Mouse (Mus musculus) hindbrain, postnatal 0 days (tissue): ENCODE results near the gene Capza2. TPM values are rescaled to one million over a fixed set of nuclear protein-coding genes. Genes with fewer than 3 reads are reported as not detected.

Source experiments
- ATAC-seq: fragments of 200-750 bp; cut with Nextera tagmentation; 2 replicates; pipeline ENCODE4 v1.8.0; 2017; ENCODE audit warnings: mild to moderate bottlenecking, moderate TSS enrichment, moderate library complexity
- DNase-seq: peaks from one replicate; pipeline ENCODE4 v3.0.0-alpha.2; 2015; ENCODE audit warnings: low spot score
- H3K27ac ChIP-seq: fragments of 300-500 bp; sonication (generic); 2 replicates; pipeline ENCODE4 v1.5.1; 2014; ENCODE audit warnings: mild to moderate bottlenecking
- H3K27me3 ChIP-seq: fragments of 300-500 bp; sonication (generic); 2 replicates; pipeline ENCODE4 v1.6.1; 2014; ENCODE audit warnings: low read length, mixed read lengths; ENCODE audit not compliant: insufficient read depth
- H3K36me3 ChIP-seq: fragments of 300-500 bp; sonication (generic); 2 replicates; pipeline ENCODE4 v1.6.1; 2014; ENCODE audit warnings: low read length, mixed read lengths; ENCODE audit not compliant: insufficient read depth
- H3K4me1 ChIP-seq: fragments of 300-500 bp; sonication (generic); 2 replicates; pipeline ENCODE4 v1.6.1; 2014; ENCODE audit warnings: antibody characterized with exemption, low read length, mixed read lengths; ENCODE audit not compliant: insufficient read depth
- H3K4me2 ChIP-seq: fragments of 300-500 bp; sonication (generic); 2 replicates; pipeline ENCODE4 v1.6.1; 2014; ENCODE audit warnings: low read depth, mild to moderate bottlenecking, low read length, moderate library complexity, mixed read lengths
- H3K4me3 ChIP-seq: fragments of 300-500 bp; sonication (generic); 2 replicates; pipeline ENCODE4 v1.5.1; 2014; ENCODE audit warnings: low read length
- H3K9ac ChIP-seq: fragments of 300-500 bp; sonication (generic); replicated peaks from 2 replicates; pipeline ENCODE4 v1.6.1; 2014; ENCODE audit warnings: mild to moderate bottlenecking, low read length, moderate library complexity, mixed read lengths
- H3K9me3 ChIP-seq: fragments of 300-500 bp; sonication (generic); 2 replicates; pipeline ENCODE4 v1.6.1; 2016; ENCODE audit warnings: low read length, mixed read lengths
- CTCF ChIP-seq: IDR thresholded peaks from 2 replicates; pipeline ENCODE4 v1.5.1; 2016; ENCODE audit warnings: antibody characterized with exemption, control low read depth, low read depth
- whole genome bisulfite sequencing: fragments of 180-500 bp; shearing (Covaris S2); extraction: QIAGEN DNeasy Blood & Tissue Kit; methylation state at CpG from one replicate; pipeline ENCODE4 v1.1.7; 2014; 5-methylcytosine and 5-hydroxymethylcytosine counted together
- polyA plus RNA-seq: library from polyadenylated mRNA; unstranded; fragments of >200 nt; fragmentation: Nextera tagmentation; extraction: Ambion mirVana; gene quantifications from 2 replicates; pipeline ENCODE4 v1.2.1, GENCODE M21; 2015
- total RNA-seq: library from RNA; depleted of rRNA; stranded (reverse); fragments of >200 nt; gene quantifications from 2 replicates; pipeline ENCODE4 v1.2.3, GENCODE M21; 2014; rRNA removed

The Capza2 gene
- 102 and 115 TPM in 2 replicates for total RNA-seq
- 241 and 256 TPM in 2 replicates for polyA plus RNA-seq

GRCm38 (mm10) chr6:17635615-17636284, at the start of gene Capza2:
Capza2 (plus strand) TSS chr6:17636234.
- no peaks in the 10 kb centered on the region for H3K27me3 ChIP-seq
- H3K9me3 ChIP-seq: no peaks in the 10 kb centered on the region
- ATAC-seq (no peak), DNase-seq (no peak)
- no peak for TF ChIP-seq CTCF
- peak within 1 kb of the TSS; percentile 90 for H3K4me3 ChIP-seq
- no peaks in the 10 kb centered on the region for H3K4me1 ChIP-seq
- peak within 1 kb of the TSS; percentile 46 for H3K4me2 ChIP-seq
- peak within 1 kb of the TSS; percentile 92 for H3K9ac ChIP-seq
- no peaks in the 10 kb centered on the region for H3K36me3 ChIP-seq
- 81% methylated on average over 7 of the region's 7 CpGs for WGBS
- peak within 1 kb of the TSS; percentile 97 for H3K27ac ChIP-seq

GRCm38 (mm10) chr6:17589049-17589952, 46.7 kb upstream of the Capza2 start:
- Histone ChIP-seq H3K27ac (no peak overlapping the region), H3K4me1 (no peaks in the 10 kb centered on the region), H3K36me3 (no peaks in the 10 kb centered on the region), H3K9me3 (peaks cover 7% of the 10 kb centered on the region; the same call in 1 of the 2 replicates), H3K4me2 (peak overlapping the region; percentile 14), H3K4me3 (no peak overlapping the region), H3K9ac (no peak overlapping the region), H3K27me3 (no peaks in the 10 kb centered on the region)
- WGBS: 33% methylated on average over 16 of the region's 16 CpGs
- TF ChIP-seq CTCF: peak; percentile 93
- DNase-seq (peak; percentile 86), ATAC-seq (peak; percentile 89)

- no peak overlapping the region for H3K4me2 ChIP-seq
- no peaks in the 10 kb centered on the region for H3K27me3 ChIP-seq
- peaks cover 7% of the 10 kb centered on the region; the same call in 1 of the 2 replicates for H3K9me3 ChIP-seq
- no peak overlapping the region for H3K9ac ChIP-seq
- H3K36me3 ChIP-seq: no peaks in the 10 kb centered on the region
- peak; percentile 62 for ATAC-seq
- WGBS: 54% methylated on average over 8 of the region's 8 CpGs
- no peak overlapping the region for H3K27ac ChIP-seq
- H3K4me1 ChIP-seq: no peaks in the 10 kb centered on the region
- no peak for DNase-seq
- H3K4me3 ChIP-seq: no peak overlapping the region
- TF ChIP-seq CTCF: no peak
Measured at GRCm38 (mm10) chr6:17589953-17590627, 45.9 kb upstream of the Capza2 start.

GRCm38 (mm10) chr6:17593971-17594370, 42.1 kb upstream of the Capza2 start:
- Histone ChIP-seq H3K4me1 (no peaks in the 10 kb centered on the region), H3K9ac (no peak overlapping the region), H3K4me2 (no peak overlapping the region), H3K9me3 (peaks cover 10% of the 10 kb centered on the region), H3K27me3 (no peaks in the 10 kb centered on the region), H3K27ac (no peak overlapping the region), H3K36me3 (no peaks in the 10 kb centered on the region), H3K4me3 (no peak overlapping the region)
- 96% methylated on average over 2 of the region's 2 CpGs for WGBS
- ATAC-seq: no peak
- TF ChIP-seq CTCF: no peak
- no peak for DNase-seq

- no peak overlapping the region for H3K9ac ChIP-seq
- no peaks in the 10 kb centered on the region for H3K36me3 ChIP-seq
- no peak for ATAC-seq
- no peak overlapping the region for H3K4me2 ChIP-seq
- no peaks in the 10 kb centered on the region for H3K27me3 ChIP-seq
- no peak for TF ChIP-seq CTCF
- no peaks in the 10 kb centered on the region for H3K4me1 ChIP-seq
- H3K4me3 ChIP-seq: no peak overlapping the region
- H3K9me3 ChIP-seq: peaks cover 10% of the 10 kb centered on the region
- no peak for DNase-seq
- no peak overlapping the region for H3K27ac ChIP-seq
- WGBS: 82% methylated on average over 11 of the region's 11 CpGs
Measured at GRCm38 (mm10) chr6:17595712-17596462, 40.1 kb upstream of the Capza2 start.

- ATAC-seq: no peak
- WGBS: 72% methylated on average over 5 of the region's 5 CpGs
- H3K4me2 ChIP-seq: no peak overlapping the region
Measured at GRCm38 (mm10) chr6:17599373-17599772, 36.7 kb upstream of the Capza2 start.

More at GRCm38 (mm10) chr6:17599373-17599772, 36.7 kb upstream of the Capza2 start:
- TF ChIP-seq CTCF: no peak
- DNase-seq: no peak
- Histone ChIP-seq H3K9me3 (peaks cover 3% of the 10 kb centered on the region; the same call in 1 of the 2 replicates), H3K27ac (no peak overlapping the region), H3K4me1 (no peaks in the 10 kb centered on the region), H3K4me3 (no peak overlapping the region), H3K9ac (no peak overlapping the region), H3K27me3 (no peaks in the 10 kb centered on the region), H3K36me3 (no peaks in the 10 kb centered on the region)
